Mouse (Mus musculus): ENCODE results near the gene Pdcd4. TPM values are rescaled to one million over a fixed set of nuclear protein-coding genes. Genes with fewer than 3 reads are reported as not detected.
"Not testable (repeated sequence)": the region's sequence is repeated elsewhere in the genome, so short reads cannot be mapped to it uniquely, and the experiment has no call there.

Gene Pdcd4
- polyA plus RNA-seq, 1 experiment from 2014 or later: 90.4 TPM

GRCm38 (mm10) chr19:53906703-53907070 is 14.7 kb downstream of the Pdcd4 start:
- ATAC-seq (replicated peaks); H3K27ac ChIP-seq (replicated peaks); H3K4me3 ChIP-seq; H3K27me3 ChIP-seq; H3K9me3 ChIP-seq; H3K9ac ChIP-seq (replicated peaks); H3K4me2 ChIP-seq (replicated peaks): not testable (repeated sequence)
- Histone ChIP-seq H3K36me3 (peaks cover 19% of the 10 kb centered on the region), H3K4me1 (peaks cover 31% of the 10 kb centered on the region)

- Histone ChIP-seq H3K4me1 (no peaks in the 10 kb centered on the region), H3K9me3 (no peaks in the 10 kb centered on the region), H3K4me2 (replicated peaks) (no peak overlapping the region), H3K36me3 (peaks cover 77% of the 10 kb centered on the region), H3K9ac (replicated peaks) (no peak overlapping the region), H3K4me3 (no peak overlapping the region), H3K27me3 (no peaks in the 10 kb centered on the region), H3K27ac (replicated peaks) (no peak overlapping the region)
- no peak for ATAC-seq (replicated peaks)
- WGBS: 96% methylated on average over 4 of the region's 4 CpGs
These were observed 22.9 kb downstream of the Pdcd4 start for GRCm38 (mm10) chr19:53914950-53915349.

- H3K4me2 ChIP-seq (replicated peaks): no peak overlapping the region
- H3K4me3 ChIP-seq: no peak overlapping the region
- no peaks in the 10 kb centered on the region for H3K27me3 ChIP-seq
- H3K9me3 ChIP-seq: no peaks in the 10 kb centered on the region
- no peak overlapping the region for H3K9ac ChIP-seq (replicated peaks)
- 95% methylated on average over 10 of the region's 10 CpGs for WGBS
- H3K27ac ChIP-seq (replicated peaks): no peak overlapping the region
- no peak for ATAC-seq (replicated peaks)
- H3K4me1 ChIP-seq: no peaks in the 10 kb centered on the region
- peaks cover 75% of the 10 kb centered on the region for H3K36me3 ChIP-seq
These were observed 27.5 kb downstream of the Pdcd4 start for GRCm38 (mm10) chr19:53919541-53919940.

GRCm38 (mm10) chr19:53921996-53922395 is 30.0 kb downstream of the Pdcd4 start:
- not testable (repeated sequence) for H3K27ac ChIP-seq (replicated peaks); H3K4me1 ChIP-seq; H3K27me3 ChIP-seq; ATAC-seq (replicated peaks); H3K9ac ChIP-seq (replicated peaks); H3K4me2 ChIP-seq (replicated peaks); H3K4me3 ChIP-seq; H3K9me3 ChIP-seq
- H3K36me3 ChIP-seq: peaks cover 68% of the 10 kb centered on the region
- WGBS: 88% methylated on average over 3 of the region's 3 CpGs

- no peak overlapping the region for H3K4me3 ChIP-seq
- H3K4me1 ChIP-seq: no peaks in the 10 kb centered on the region
- WGBS: 91% methylated on average over 2 of the region's 2 CpGs
- ATAC-seq (replicated peaks): no peak
- H3K36me3 ChIP-seq: peaks cover 63% of the 10 kb centered on the region
- H3K27ac ChIP-seq (replicated peaks): no peak overlapping the region
- H3K9ac ChIP-seq (replicated peaks): no peak overlapping the region
- no peaks in the 10 kb centered on the region for H3K27me3 ChIP-seq
- no peaks in the 10 kb centered on the region for H3K9me3 ChIP-seq
- H3K4me2 ChIP-seq (replicated peaks): no peak overlapping the region
These were observed 33.3 kb downstream of the Pdcd4 start for GRCm38 (mm10) chr19:53925338-53925751.

- 88% methylated on average over 1 of the region's 1 CpGs for WGBS
- H3K9me3 ChIP-seq: no peaks in the 10 kb centered on the region
- H3K4me2 ChIP-seq (replicated peaks): no peak overlapping the region
- peaks cover 65% of the 10 kb centered on the region for H3K36me3 ChIP-seq
- no peak overlapping the region for H3K9ac ChIP-seq (replicated peaks)
- ATAC-seq (replicated peaks): no peak
- H3K4me3 ChIP-seq: no peak overlapping the region
- H3K4me1 ChIP-seq: no peaks in the 10 kb centered on the region
- H3K27me3 ChIP-seq: no peaks in the 10 kb centered on the region
- H3K27ac ChIP-seq (replicated peaks): no peak overlapping the region
These were observed 34.7 kb downstream of the Pdcd4 start for GRCm38 (mm10) chr19:53926705-53927104.

- no peak overlapping the region for H3K9ac ChIP-seq (replicated peaks)
- WGBS: 96% methylated on average over 3 of the region's 3 CpGs
- no peaks in the 10 kb centered on the region for H3K9me3 ChIP-seq
- H3K4me3 ChIP-seq: no peak overlapping the region
- no peaks in the 10 kb centered on the region for H3K4me1 ChIP-seq
- H3K36me3 ChIP-seq: peaks cover 69% of the 10 kb centered on the region
- H3K27me3 ChIP-seq: no peaks in the 10 kb centered on the region
- no peak overlapping the region for H3K4me2 ChIP-seq (replicated peaks)
- H3K27ac ChIP-seq (replicated peaks): no peak overlapping the region
- no peak for ATAC-seq (replicated peaks)
These were observed 37.2 kb downstream of the Pdcd4 start for GRCm38 (mm10) chr19:53929218-53929617.

- Histone ChIP-seq H3K4me3 (no peak overlapping the region), H3K27me3 (no peaks in the 10 kb centered on the region), H3K27ac (replicated peaks) (no peak overlapping the region), H3K36me3 (peaks cover 60% of the 10 kb centered on the region), H3K4me1 (no peaks in the 10 kb centered on the region), H3K4me2 (replicated peaks) (no peak overlapping the region), H3K9me3 (no peaks in the 10 kb centered on the region), H3K9ac (replicated peaks) (no peak overlapping the region)
- ATAC-seq (replicated peaks): no peak
These were observed 41.0 kb downstream of the Pdcd4 start for GRCm38 (mm10) chr19:53933050-53933449.

GRCm38 (mm10) chr19:53934046-53934445 is 42.0 kb downstream of the Pdcd4 start:
- H3K27ac ChIP-seq (replicated peaks): no peak overlapping the region
- no peaks in the 10 kb centered on the region for H3K9me3 ChIP-seq
- no peaks in the 10 kb centered on the region for H3K4me1 ChIP-seq
- no peaks in the 10 kb centered on the region for H3K27me3 ChIP-seq
- no peak overlapping the region for H3K4me3 ChIP-seq
- H3K36me3 ChIP-seq: peaks cover 60% of the 10 kb centered on the region
- no peak for ATAC-seq (replicated peaks)
- no peak overlapping the region for H3K9ac ChIP-seq (replicated peaks)
- H3K4me2 ChIP-seq (replicated peaks): no peak overlapping the region

- Histone ChIP-seq H3K4me2 (replicated peaks) (no peak overlapping the region), H3K27me3 (no peaks in the 10 kb centered on the region), H3K9ac (replicated peaks) (no peak overlapping the region), H3K36me3 (peaks cover 21% of the 10 kb centered on the region), H3K9me3 (no peaks in the 10 kb centered on the region), H3K4me1 (peaks cover 12% of the 10 kb centered on the region), H3K4me3 (no peak overlapping the region), H3K27ac (replicated peaks) (no peak overlapping the region)
- 90% methylated on average over 4 of the region's 4 CpGs for WGBS
- no peak for ATAC-seq (replicated peaks)
These were observed 47.4 kb downstream of the Pdcd4 start for GRCm38 (mm10) chr19:53939467-53939866.

- Histone ChIP-seq H3K27me3 (no peaks in the 10 kb centered on the region), H3K4me1 (peaks cover 15% of the 10 kb centered on the region), H3K9ac (replicated peaks) (no peak overlapping the region), H3K27ac (replicated peaks) (no peak overlapping the region), H3K4me2 (replicated peaks) (no peak overlapping the region), H3K36me3 (peaks cover 19% of the 10 kb centered on the region), H3K4me3 (no peak overlapping the region), H3K9me3 (no peaks in the 10 kb centered on the region)
- 75% methylated on average over 4 of the region's 4 CpGs for WGBS
- no peak for ATAC-seq (replicated peaks)
These were observed 49.1 kb downstream of the Pdcd4 start for GRCm38 (mm10) chr19:53941139-53941538.

GRCm38 (mm10) chr19:53942342-53942741 is 50.3 kb downstream of the Pdcd4 start:
- no peak overlapping the region; the same call in 1 of the 2 replicates for H3K4me2 ChIP-seq (replicated peaks)
- H3K4me1 ChIP-seq: peaks cover 25% of the 10 kb centered on the region
- 96% methylated on average over 2 of the region's 2 CpGs for WGBS
- no peak overlapping the region for H3K9ac ChIP-seq (replicated peaks)
- ATAC-seq (replicated peaks): no peak
- H3K27me3 ChIP-seq: no peaks in the 10 kb centered on the region
- no peak overlapping the region for H3K27ac ChIP-seq (replicated peaks)
- peaks cover 16% of the 10 kb centered on the region for H3K36me3 ChIP-seq
- no peaks in the 10 kb centered on the region for H3K9me3 ChIP-seq
- H3K4me3 ChIP-seq: no peak overlapping the region
